Mouse (Mus musculus): Measurements from ENCODE around the gene Zfx. TPM values are rescaled to one million over a fixed set of nuclear protein-coding genes. Genes with fewer than 3 reads are reported as not detected.

Gene Zfx
- polyA plus RNA-seq, 1 experiment from 2014 or later: 44.1 TPM

DNA sequence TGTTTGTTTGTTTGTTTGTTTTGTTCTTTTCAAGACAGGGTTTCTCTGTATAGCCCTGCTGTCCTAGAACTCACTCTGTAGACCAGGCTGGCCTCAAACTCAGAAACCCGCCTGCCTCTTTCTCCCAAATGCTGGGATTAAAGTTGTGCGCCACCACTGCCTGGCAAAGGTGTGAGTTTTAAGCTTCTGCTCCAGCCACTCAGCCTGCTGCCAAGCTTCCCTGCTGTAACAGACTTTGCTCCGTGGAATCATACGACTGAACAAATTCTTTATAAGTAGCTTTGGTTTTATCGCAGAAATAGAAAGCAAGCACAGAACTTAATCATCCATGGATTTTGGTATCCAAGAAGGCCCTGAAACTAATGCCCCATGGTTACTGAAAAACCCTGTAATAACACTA, 76.1 kb downstream of the Zfx start:
- Histone ChIP-seq H3K27me3 (ENCODE audit: control insufficient read depth, insufficient read depth, low read length) (no peaks in the 10 kb centered on the region; the same call in 1 of the 2 replicates), H3K4me3 (ENCODE audit: low read length) (no peak overlapping the region), H3K36me3 (ENCODE audit: control insufficient read depth, insufficient read depth, low read length) (no peaks in the 10 kb centered on the region), H3K4me2 (replicated peaks; ENCODE audit: low read depth, low read length) (no peak overlapping the region), H3K9me3 (ENCODE audit: control insufficient read depth, low read length) (no peaks in the 10 kb centered on the region), H3K4me1 (ENCODE audit: control insufficient read depth, insufficient read depth, low read length) (no peaks in the 10 kb centered on the region), H3K9ac (ENCODE audit: low read depth, low read length) (no peak overlapping the region), H3K27ac (ENCODE audit: low read depth, low read length) (no peak overlapping the region)
- WGBS: 84% methylated on average over 5 of the region's 5 CpGs
- no peak for ATAC-seq (ENCODE audit: low FRiP score, low TSS enrichment)

GRCm38 (mm10) chrX:94032937-94033336, 90.6 kb downstream of the Zfx start:
- H3K4me1 ChIP-seq (ENCODE audit: control insufficient read depth, insufficient read depth, low read length): no peaks in the 10 kb centered on the region
- no peak overlapping the region for H3K4me3 ChIP-seq (ENCODE audit: low read length)
- no peaks in the 10 kb centered on the region for H3K36me3 ChIP-seq (ENCODE audit: control insufficient read depth, insufficient read depth, low read length)
- no peaks in the 10 kb centered on the region; the same call in 1 of the 2 replicates for H3K27me3 ChIP-seq (ENCODE audit: control insufficient read depth, insufficient read depth, low read length)
- WGBS: 38% methylated on average over 11 of the region's 11 CpGs
- no peak overlapping the region for H3K27ac ChIP-seq (ENCODE audit: low read depth, low read length)
- no peak overlapping the region for H3K4me2 ChIP-seq (replicated peaks; ENCODE audit: low read depth, low read length)
- no peak for ATAC-seq (ENCODE audit: low FRiP score, low TSS enrichment)
- no peaks in the 10 kb centered on the region for H3K9me3 ChIP-seq (ENCODE audit: control insufficient read depth, low read length)
- H3K9ac ChIP-seq (ENCODE audit: low read depth, low read length): no peak overlapping the region

- no peak for ATAC-seq (ENCODE audit: low FRiP score, low TSS enrichment)
- H3K9me3 ChIP-seq (ENCODE audit: control insufficient read depth, low read length): no peaks in the 10 kb centered on the region
- H3K27me3 ChIP-seq (ENCODE audit: control insufficient read depth, insufficient read depth, low read length): no peaks in the 10 kb centered on the region; the same call in 1 of the 2 replicates
Observed at GRCm38 (mm10) chrX:94030081-94030480, 93.4 kb downstream of the Zfx start.

More at GRCm38 (mm10) chrX:94030081-94030480, 93.4 kb downstream of the Zfx start:
- no peak overlapping the region for H3K4me3 ChIP-seq (ENCODE audit: low read length)
- no peaks in the 10 kb centered on the region for H3K36me3 ChIP-seq (ENCODE audit: control insufficient read depth, insufficient read depth, low read length)
- 69% methylated on average over 7 of the region's 7 CpGs for WGBS
- H3K4me2 ChIP-seq (replicated peaks; ENCODE audit: low read depth, low read length): no peak overlapping the region
- no peaks in the 10 kb centered on the region for H3K4me1 ChIP-seq (ENCODE audit: control insufficient read depth, insufficient read depth, low read length)
- no peak overlapping the region for H3K27ac ChIP-seq (ENCODE audit: low read depth, low read length)
- no peak overlapping the region for H3K9ac ChIP-seq (ENCODE audit: low read depth, low read length)

Other genes starting within 250 kb of the Zfx start
- 0.15 TPM in 1 of 2 replicates, not detected in the other for gene AU015836, start 155.0 kb downstream of the Zfx start, polyA plus RNA-seq (2014; fragmentation: Nextera tagmentation; extraction: Ambion mirVana)
- 78.6 and 84.2 TPM in 2 replicates for gene Eif2s3x, start 89.2 kb upstream of the Zfx start, polyA plus RNA-seq (2014; fragmentation: Nextera tagmentation; extraction: Ambion mirVana)
- gene Klhl15, start 110.9 kb upstream of the Zfx start, polyA plus RNA-seq (2014; fragmentation: Nextera tagmentation; extraction: Ambion mirVana): 8.6 and 13.5 TPM in 2 replicates
- gene Fam90a1b, start 243.1 kb upstream of the Zfx start, polyA plus RNA-seq (2014; fragmentation: Nextera tagmentation; extraction: Ambion mirVana): 0.16 and 0.17 TPM in 2 replicates
- 113 and 118 TPM in 2 replicates for gene Apoo, start 243.4 kb upstream of the Zfx start, polyA plus RNA-seq (2014; fragmentation: Nextera tagmentation; extraction: Ambion mirVana)

Data from kidney, embryonic 14.5 days (tissue).